Mouse (Mus musculus) forebrain, embryonic 16.5 days (tissue): ENCODE data around the gene Olfr305. TPM values are rescaled to one million over a fixed set of nuclear protein-coding genes. Genes with fewer than 3 reads are reported as not detected.
"Not testable (repeated sequence)": the region's sequence is repeated elsewhere in the genome, so short reads cannot be mapped to it uniquely, and the experiment has no call there.

ENCODE experiments used
- ATAC-seq: fragments of 200-750 bp; cut with Nextera tagmentation; 2 replicates; pipeline ENCODE4 v1.8.0; 2017; ENCODE audit warnings: mild to moderate bottlenecking, moderate library complexity
- H3K27ac ChIP-seq: fragments of 300-500 bp; sonication (generic); 2 replicates; pipeline ENCODE4 v1.5.1; 2014; ENCODE audit warnings: low read length, control low read depth
- H3K27me3 ChIP-seq: fragments of 300-500 bp; sonication (generic); replicated peaks from 2 replicates; pipeline ENCODE4 v1.6.1; 2014; ENCODE audit warnings: low read length; ENCODE audit not compliant: control insufficient read depth, insufficient read depth
- H3K36me3 ChIP-seq: fragments of 300-500 bp; sonication (generic); 2 replicates; pipeline ENCODE4 v1.6.1; 2014; ENCODE audit not compliant: control insufficient read depth, insufficient read depth
- H3K4me1 ChIP-seq: fragments of 300-500 bp; sonication (generic); replicated peaks from 2 replicates; pipeline ENCODE4 v1.6.1; 2014; ENCODE audit warnings: low read length; ENCODE audit not compliant: control insufficient read depth, insufficient read depth
- H3K4me2 ChIP-seq: fragments of 300-500 bp; sonication (generic); 2 replicates; pipeline ENCODE4 v1.6.1; 2014; ENCODE audit warnings: mild to moderate bottlenecking, low read length, control low read depth
- H3K4me3 ChIP-seq: fragments of 300-500 bp; sonication (generic); replicated peaks from 2 replicates; pipeline ENCODE4 v1.5.1; 2014; ENCODE audit warnings: mild to moderate bottlenecking, low read length, control low read depth
- H3K9ac ChIP-seq: fragments of 300-500 bp; sonication (generic); replicated peaks from 2 replicates; pipeline ENCODE4 v1.6.1; 2014; ENCODE audit warnings: low read depth, low read length, control low read depth
- H3K9me3 ChIP-seq: fragments of 300-500 bp; sonication (generic); 2 replicates; pipeline ENCODE4 v1.6.1; 2016; ENCODE audit warnings: low read length; ENCODE audit not compliant: control insufficient read depth
- WGBS: fragments of 180-500 bp; shearing (Covaris S2); extraction: QIAGEN DNeasy Blood & Tissue Kit; methylation state at CpG from one replicate; pipeline ENCODE4 v1.1.7; 2014; 5-methylcytosine and 5-hydroxymethylcytosine counted together
- polyA plus RNA-seq: library from polyadenylated mRNA; unstranded; fragments of >200 nt; fragmentation: Nextera tagmentation; extraction: Ambion mirVana; gene quantifications from 2 replicates; pipeline ENCODE4 v1.2.1, GENCODE M21; 2015

Olfr305 gene
- not detected in 2 replicates for polyA plus RNA-seq

DNA sequence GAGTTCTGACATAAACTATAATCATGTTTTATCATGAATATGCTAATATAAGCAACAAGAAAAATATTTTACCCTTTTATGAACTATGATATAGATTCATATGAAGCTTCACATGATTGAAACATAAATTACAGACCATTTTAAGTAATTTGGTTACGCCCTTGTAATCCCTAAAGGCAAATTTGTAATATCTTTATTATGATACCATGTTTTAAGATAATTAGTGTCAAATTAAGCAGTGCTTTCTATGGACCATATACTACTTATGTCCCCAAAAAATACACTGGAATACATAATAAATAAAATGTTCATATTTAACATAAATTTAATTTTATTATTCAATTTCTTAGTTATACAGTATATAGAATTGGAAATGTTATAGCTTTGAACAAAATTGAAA lies at the start of gene Olfr305:
Gene Olfr305, minus strand, starts transcription at position 101 of the 400 bp plus-strand sequence.
- H3K4me2 ChIP-seq = no peak within 1 kb of the TSS
- no peaks in the 10 kb centered on the region for H3K27me3 ChIP-seq
- no peak within 1 kb of the TSS for H3K9ac ChIP-seq
- H3K4me1 ChIP-seq = no peaks in the 10 kb centered on the region
- H3K9me3 ChIP-seq = no peaks in the 10 kb centered on the region
- H3K36me3 ChIP-seq = no peaks in the 10 kb centered on the region
- WGBS = 79% methylated on average over 1 of the region's 1 CpGs
- no peak within 1 kb of the TSS for H3K27ac ChIP-seq
- no peak within 1 kb of the TSS for H3K4me3 ChIP-seq
- ATAC-seq = no peak

DNA sequence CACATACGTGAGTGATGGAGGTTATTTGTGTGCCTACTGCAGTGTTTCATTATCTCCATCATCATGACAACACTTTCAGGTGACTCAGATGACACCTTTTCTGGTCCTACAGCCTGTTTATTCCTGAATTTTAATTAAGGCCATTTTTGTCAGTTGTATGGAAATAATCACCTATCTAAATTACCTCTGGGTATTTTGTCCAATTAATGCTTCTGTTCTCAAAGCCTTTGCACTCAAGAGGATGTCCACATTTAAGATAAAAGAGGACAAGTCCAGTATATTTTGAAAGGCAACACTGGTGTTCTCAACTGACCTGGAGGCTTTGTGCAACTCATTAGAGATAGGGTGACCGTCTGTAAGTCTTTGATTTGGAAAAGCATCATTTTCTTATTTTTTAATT lies 36.8 kb upstream of the Olfr305 start, which contains the start of gene Olfr301:
Gene Olfr301, plus strand, starts transcription at position 301 of the 400 bp plus-strand sequence.
- Histone ChIP-seq H3K9me3 (no peaks in the 10 kb centered on the region), H3K36me3 (no peaks in the 10 kb centered on the region), H3K9ac (no peak within 1 kb of the TSS), H3K4me2 (no peak within 1 kb of the TSS), H3K27ac (no peak within 1 kb of the TSS), H3K4me1 (no peaks in the 10 kb centered on the region), H3K27me3 (no peaks in the 10 kb centered on the region), H3K4me3 (no peak within 1 kb of the TSS)
- 84% methylated on average over 2 of the region's 2 CpGs for WGBS
- ATAC-seq = no peak

DNA sequence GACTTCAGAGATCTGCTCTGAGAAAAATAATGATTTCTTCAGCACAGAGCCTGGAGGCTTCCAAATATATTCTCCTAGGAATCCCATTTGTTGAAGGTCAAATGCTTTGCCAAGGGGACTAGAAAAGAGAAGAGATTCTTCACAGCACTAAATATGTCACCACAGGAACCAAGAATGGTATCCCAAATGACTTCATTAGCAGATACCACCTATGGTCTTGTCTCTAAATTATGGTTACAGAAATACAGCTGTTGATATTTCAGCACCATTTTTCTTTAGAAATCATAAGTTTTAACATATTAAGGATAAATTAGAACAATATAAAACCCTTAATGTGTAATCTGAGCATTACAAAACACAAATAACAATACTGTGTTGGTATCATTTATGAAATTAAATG lies 31.0 kb upstream of the Olfr305 start, which contains the start of gene Olfr303:
Gene Olfr303, minus strand, starts transcription at position 101 of the 400 bp plus-strand sequence.
- H3K27ac ChIP-seq = no peak within 1 kb of the TSS
- no peaks in the 10 kb centered on the region for H3K4me1 ChIP-seq
- H3K4me2 ChIP-seq = no peak within 1 kb of the TSS
- H3K36me3 ChIP-seq = no peaks in the 10 kb centered on the region
- H3K9ac ChIP-seq = no peak within 1 kb of the TSS
- H3K9me3 ChIP-seq = no peaks in the 10 kb centered on the region
- ATAC-seq = no peak
- no peaks in the 10 kb centered on the region for H3K27me3 ChIP-seq
- H3K4me3 ChIP-seq = no peak within 1 kb of the TSS

DNA sequence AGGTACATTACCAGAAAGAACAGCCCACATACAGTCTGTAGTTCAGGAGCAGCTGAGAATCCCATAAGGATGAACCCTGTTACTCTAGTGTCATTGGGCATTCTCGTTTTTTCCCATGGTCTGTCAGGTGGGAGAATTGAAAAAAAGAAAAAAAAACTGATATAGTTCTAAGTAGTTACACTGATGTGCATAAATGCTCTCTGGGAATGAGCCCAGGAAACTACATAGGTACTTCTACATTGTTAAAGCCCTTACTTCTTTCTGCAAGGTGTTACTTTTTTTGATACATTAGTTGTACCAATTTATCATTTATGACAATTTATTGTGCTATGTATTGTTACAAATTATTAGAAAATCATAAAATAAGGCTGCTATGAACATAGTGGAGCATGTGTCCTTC lies 19.8 kb upstream of the Olfr305 start, which contains the start of gene Olfr304:
Gene Olfr304, minus strand, starts transcription at position 101 of the 400 bp plus-strand sequence.
- Histone ChIP-seq H3K9me3 (no peaks in the 10 kb centered on the region), H3K27ac (no peak within 1 kb of the TSS), H3K36me3 (no peaks in the 10 kb centered on the region), H3K9ac (no peak within 1 kb of the TSS), H3K4me1 (no peaks in the 10 kb centered on the region), H3K4me2 (no peak within 1 kb of the TSS), H3K27me3 (no peaks in the 10 kb centered on the region), H3K4me3 (no peak within 1 kb of the TSS)
- 83% methylated on average over 1 of the region's 1 CpGs for WGBS
- ATAC-seq = no peak

DNA sequence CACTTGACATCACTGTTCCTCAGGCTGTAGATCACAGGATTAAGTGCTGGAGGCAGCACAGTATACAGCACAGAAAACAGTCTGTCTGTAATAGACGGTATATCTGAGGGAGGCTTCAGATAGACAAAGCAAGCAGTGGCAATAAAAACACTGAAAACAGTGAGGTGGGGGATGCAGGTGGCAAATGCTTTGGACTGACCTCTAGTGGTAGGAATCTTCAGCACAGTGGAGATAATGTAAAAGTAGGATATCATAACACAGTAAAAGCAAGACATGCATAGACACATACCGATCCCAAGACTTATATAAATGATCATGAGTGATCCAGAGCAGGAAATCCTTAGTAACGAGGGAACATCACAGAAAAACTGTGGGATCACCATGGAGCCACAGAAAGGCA lies 19.0 kb upstream of the Olfr305 start:
- WGBS = 66% methylated on average over 3 of the region's 3 CpGs
- no peaks in the 10 kb centered on the region for H3K9me3 ChIP-seq

DNA sequence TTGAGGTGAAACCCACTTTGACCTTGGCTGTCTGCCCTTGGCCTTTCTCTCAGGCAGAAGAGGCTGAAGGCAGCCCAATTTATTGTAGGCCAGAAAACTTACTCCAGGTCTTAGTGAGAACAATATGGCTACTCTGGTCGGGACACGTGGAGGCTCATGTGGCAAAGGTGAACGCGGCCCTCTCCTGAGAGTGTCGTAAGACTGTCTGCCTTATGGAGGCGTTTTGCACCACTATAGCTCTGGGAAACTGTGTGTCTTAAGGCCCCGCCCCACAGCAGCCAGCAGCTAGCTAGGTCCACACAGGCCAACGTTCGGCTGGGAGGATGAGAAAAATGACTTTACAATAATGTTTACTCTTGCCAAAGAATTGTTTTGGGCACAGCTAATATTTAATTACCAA lies 20.4 kb downstream of the Olfr305 start:
- H3K27me3 ChIP-seq, H3K36me3 ChIP-seq, H3K4me2 ChIP-seq, H3K9me3 ChIP-seq, H3K27ac ChIP-seq, H3K4me1 ChIP-seq, ATAC-seq, H3K4me3 ChIP-seq, H3K9ac ChIP-seq: not testable (repeated sequence)
- WGBS = 86% methylated on average over 9 of the region's 9 CpGs

More for the DNA sequence above, 19.0 kb upstream of the Olfr305 start:
- Histone ChIP-seq H3K27me3 (no peaks in the 10 kb centered on the region), H3K4me1 (no peaks in the 10 kb centered on the region), H3K4me3 (no peak overlapping the region), H3K4me2 (no peak overlapping the region), H3K27ac (no peak overlapping the region), H3K9ac (no peak overlapping the region), H3K36me3 (no peaks in the 10 kb centered on the region)
- ATAC-seq = no peak

DNA sequence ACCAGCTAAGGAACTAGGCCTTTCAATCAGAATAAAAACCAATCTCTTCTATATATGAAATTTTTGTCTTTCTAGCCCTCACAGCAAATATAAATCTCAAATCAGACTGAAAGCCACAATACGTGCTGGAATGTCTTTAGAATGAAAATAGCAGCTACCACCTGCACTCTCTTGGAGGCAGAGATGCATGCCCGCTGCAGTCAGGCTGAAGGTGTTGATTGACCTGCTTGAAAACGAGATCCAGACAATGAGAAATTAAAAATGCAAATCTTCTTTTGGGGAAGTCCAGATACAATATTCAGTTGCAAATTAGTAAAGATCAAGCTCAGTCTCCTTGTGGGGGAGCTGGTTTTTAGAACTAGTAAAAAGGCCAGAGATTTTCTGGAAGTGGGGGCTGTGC lies 22.5 kb downstream of the Olfr305 start:
- no peaks in the 10 kb centered on the region for H3K27me3 ChIP-seq
- H3K4me3 ChIP-seq = no peak overlapping the region
- H3K9me3 ChIP-seq = no peaks in the 10 kb centered on the region
- no peak overlapping the region for H3K9ac ChIP-seq
- no peak for ATAC-seq
- H3K4me1 ChIP-seq = no peaks in the 10 kb centered on the region
- H3K36me3 ChIP-seq = no peaks in the 10 kb centered on the region
- H3K4me2 ChIP-seq = no peak overlapping the region
- no peak overlapping the region for H3K27ac ChIP-seq
- WGBS = 57% methylated on average over 3 of the region's 3 CpGs

DNA sequence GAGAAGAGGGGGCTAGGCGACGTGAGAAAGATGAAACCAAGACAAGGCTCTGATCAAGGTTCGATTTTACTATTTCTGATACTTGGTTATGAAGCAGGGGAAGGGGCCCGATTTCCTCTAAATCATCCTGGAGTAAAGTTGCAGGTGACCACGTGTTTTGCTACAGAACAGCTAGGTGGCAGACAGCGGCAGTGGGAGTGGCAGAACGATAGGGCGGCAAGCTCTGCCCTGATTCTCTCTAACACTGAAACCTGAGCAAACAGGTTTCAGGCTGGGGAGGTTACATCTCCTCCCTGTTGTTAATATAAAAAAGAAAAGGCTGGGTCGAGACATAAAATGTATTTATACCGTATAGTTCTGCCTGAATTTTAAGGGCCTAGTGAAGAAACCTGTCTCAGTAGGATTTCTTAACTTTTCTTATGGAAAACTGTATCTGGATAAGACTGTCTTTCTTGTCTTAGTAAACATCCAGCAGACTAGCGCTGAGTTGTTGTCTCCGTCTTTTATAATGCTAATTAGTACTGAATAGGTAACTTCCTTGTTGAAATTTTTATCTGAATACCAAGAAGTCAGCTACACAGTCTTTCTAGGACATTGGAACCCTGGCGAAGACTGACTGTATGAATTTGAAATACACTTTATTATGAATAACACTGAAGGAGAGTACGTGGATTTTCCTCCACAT lies 23.7 kb downstream of the Olfr305 start:
- WGBS = 81% methylated on average over 14 of the region's 14 CpGs
- Histone ChIP-seq H3K4me1 (no peaks in the 10 kb centered on the region), H3K9me3 (no peaks in the 10 kb centered on the region), H3K4me2 (no peak overlapping the region), H3K4me3 (no peak overlapping the region), H3K27me3 (no peaks in the 10 kb centered on the region), H3K9ac (no peak overlapping the region), H3K27ac (no peak overlapping the region), H3K36me3 (no peaks in the 10 kb centered on the region)
- ATAC-seq = no peak

DNA sequence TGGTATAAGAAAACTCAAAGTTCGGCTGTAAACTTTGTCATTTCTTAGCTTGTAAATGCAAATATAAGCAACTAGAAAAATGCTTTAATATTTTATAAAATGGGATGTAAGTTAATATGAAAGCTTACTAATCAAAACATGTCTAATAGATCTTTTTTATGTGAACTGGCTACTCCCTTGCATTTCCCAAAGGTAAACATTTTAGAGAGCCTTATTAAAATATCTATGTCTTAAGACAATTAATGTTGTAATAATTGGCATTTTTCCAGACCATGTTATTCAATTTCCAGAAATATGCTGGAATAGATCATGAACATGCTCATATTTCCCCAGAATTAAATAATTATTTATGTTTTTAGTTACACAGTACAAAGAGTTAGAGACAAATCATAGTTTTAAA lies 29.2 kb downstream of the Olfr305 start, which contains the start of gene Olfr307:
Gene Olfr307, minus strand, starts transcription at position 101 of the 400 bp plus-strand sequence.
- Histone ChIP-seq H3K4me1 (no peaks in the 10 kb centered on the region), H3K9me3 (no peaks in the 10 kb centered on the region), H3K4me2 (no peak within 1 kb of the TSS), H3K27me3 (no peaks in the 10 kb centered on the region), H3K36me3 (no peaks in the 10 kb centered on the region), H3K9ac (no peak within 1 kb of the TSS), H3K4me3 (no peak within 1 kb of the TSS), H3K27ac (no peak within 1 kb of the TSS)
- ATAC-seq = no peak
- 74% methylated on average over 1 of the region's 1 CpGs for WGBS
